Comparison of ENCODE assay signal across 9 mouse cellular contexts in genomic region chr3:52254496-52254895, GRCm38 (mm10).
"Had no signal": no experiment of that assay in that cellular context is flagged by ENCODE, and none has a peak within 500 bp of the region (broad histone marks: within the 10 kb centered on the region; RNA-seq: fewer than 3 reads in every experiment).

No protein-coding gene starts in this region.

- ATAC-seq: midbrain, embryonic 16.5 days had no signal

- H3K4me3 ChIP-seq: midbrain, embryonic 10.5 days; midbrain, embryonic 12.5 days; myocyte; neural tube, embryonic 13.5 days; neural tube, embryonic 15.5 days had no signal

- H3K4me2 ChIP-seq: lung, embryonic 14.5 days; midbrain, embryonic 12.5 days; neural tube, embryonic 13.5 days; neural tube, embryonic 15.5 days had no signal

- DNase-seq: right cerebral cortex, postnatal 14 days; thymus, adult 18-20 months had no signal

- H3K4me1 ChIP-seq: neural tube, embryonic 13.5 days had no signal

- H3K9ac ChIP-seq: lung, embryonic 14.5 days; midbrain, embryonic 12.5 days; neural tube, embryonic 13.5 days; neural tube, embryonic 15.5 days had no signal

- H3K27ac ChIP-seq: midbrain, embryonic 10.5 days; midbrain, embryonic 12.5 days; neural tube, embryonic 13.5 days; neural tube, embryonic 15.5 days had no signal

- H3K36me3 ChIP-seq: midbrain, embryonic 10.5 days; midbrain, embryonic 12.5 days; neural tube, embryonic 13.5 days; neural tube, embryonic 15.5 days had no signal

- H3K9me3 ChIP-seq: midbrain, embryonic 10.5 days; midbrain, embryonic 12.5 days; neural tube, embryonic 13.5 days; neural tube, embryonic 15.5 days had no signal
